Mouse (Mus musculus) hindbrain, embryonic 16.5 days (tissue): ENCODE data around the gene Hacd1. TPM values are rescaled to one million over a fixed set of nuclear protein-coding genes. Genes with fewer than 3 reads are reported as not detected.

Experiments
- ATAC-seq: fragments of 200-750 bp; cut with Nextera tagmentation; 2 replicates; pipeline ENCODE4 v1.8.0; 2017; ENCODE audit warnings: moderate TSS enrichment, moderate library complexity
- H3K27ac ChIP-seq: fragments of 300-500 bp; sonication (generic); 2 replicates; pipeline ENCODE4 v1.5.1; 2014; ENCODE audit warnings: low read depth, mild to moderate bottlenecking, control low read depth, low read length, moderate library complexity
- H3K27me3 ChIP-seq: fragments of 300-500 bp; sonication (generic); replicated peaks from 2 replicates; pipeline ENCODE4 v1.6.1; 2014; ENCODE audit warnings: low read length; ENCODE audit not compliant: control insufficient read depth, insufficient read depth
- H3K36me3 ChIP-seq: fragments of 300-500 bp; sonication (generic); 2 replicates; pipeline ENCODE4 v1.6.1; 2014; ENCODE audit warnings: mild to moderate bottlenecking, low read length, moderate library complexity, mixed read lengths; ENCODE audit not compliant: control insufficient read depth, insufficient read depth
- H3K4me1 ChIP-seq: fragments of 300-500 bp; sonication (generic); 2 replicates; pipeline ENCODE4 v1.6.1; 2014; ENCODE audit warnings: low read depth, low read length; ENCODE audit not compliant: control insufficient read depth, insufficient read depth
- H3K4me2 ChIP-seq: fragments of 300-500 bp; sonication (generic); 2 replicates; pipeline ENCODE4 v1.6.1; 2014; ENCODE audit warnings: mild to moderate bottlenecking, low read length, control low read depth, moderate library complexity
- H3K4me3 ChIP-seq: fragments of 300-500 bp; sonication (generic); 2 replicates; pipeline ENCODE4 v1.5.1; 2014; ENCODE audit warnings: mild to moderate bottlenecking, low read length, control low read depth, moderate library complexity
- H3K9ac ChIP-seq: fragments of 300-500 bp; sonication (generic); 2 replicates; pipeline ENCODE4 v1.6.1; 2014; ENCODE audit warnings: low read depth, mild to moderate bottlenecking, control low read depth, low read length, moderate library complexity
- H3K9me3 ChIP-seq: fragments of 300-500 bp; sonication (generic); 2 replicates; pipeline ENCODE4 v1.6.1; 2014; ENCODE audit warnings: mild to moderate bottlenecking, low read length, moderate library complexity; ENCODE audit not compliant: control insufficient read depth
- WGBS: fragments of 180-500 bp; shearing (Covaris S2); extraction: QIAGEN DNeasy Blood & Tissue Kit; methylation state at CpG from one replicate; pipeline ENCODE4 v1.1.7; 2014; 5-methylcytosine and 5-hydroxymethylcytosine counted together
- polyA plus RNA-seq: library from polyadenylated mRNA; unstranded; fragments of >200 nt; fragmentation: Nextera tagmentation; extraction: Ambion mirVana; gene quantifications from 2 replicates; pipeline ENCODE4 v1.2.1, GENCODE M21; 2015

Gene Hacd1
- polyA plus RNA-seq, 1 experiment from 2014 or later = 84.2 TPM

DNA sequence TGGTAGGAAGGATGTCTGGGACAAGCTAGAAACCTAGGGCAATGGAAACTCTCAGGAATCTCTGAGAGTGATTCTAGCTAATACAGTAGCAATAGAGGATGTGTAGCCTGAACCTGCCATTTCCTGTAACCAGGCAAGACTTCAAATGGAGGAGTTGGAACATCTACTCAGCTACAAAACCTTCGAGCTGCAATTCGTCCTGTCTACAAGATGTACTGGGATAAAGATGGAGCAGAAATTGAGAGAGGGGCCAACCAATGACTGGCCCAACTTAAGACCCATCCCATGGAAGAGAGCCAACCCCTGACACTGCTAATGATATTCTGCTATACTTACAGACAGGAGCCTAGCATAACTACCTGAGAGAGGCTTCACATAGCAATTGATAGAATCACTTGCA lies 255.3 kb downstream of the Hacd1 start:
- no peak overlapping the region for H3K4me2 ChIP-seq
- H3K27ac ChIP-seq = no peak overlapping the region
- no peak for ATAC-seq
- H3K4me1 ChIP-seq = no peaks in the 10 kb centered on the region
- no peaks in the 10 kb centered on the region for H3K9me3 ChIP-seq
- H3K27me3 ChIP-seq = peaks cover 1% of the 10 kb centered on the region
- no peaks in the 10 kb centered on the region for H3K36me3 ChIP-seq
- no peak overlapping the region for H3K4me3 ChIP-seq
- H3K9ac ChIP-seq = no peak overlapping the region
- 73% methylated on average over 2 of the region's 2 CpGs for WGBS

Other genes with a start within 250 kb of the Hacd1 start
- gene Stam, start 18.0 kb upstream of the Hacd1 start, polyA plus RNA-seq = 129 and 141 TPM in 2 replicates
- gene Tmem236, start 118.4 kb upstream of the Hacd1 start, polyA plus RNA-seq = 0.06 and 0.30 TPM in 2 replicates
- gene Mrc1, start 173.3 kb upstream of the Hacd1 start, polyA plus RNA-seq = 5.9 and 7.0 TPM in 2 replicates